Mouse (Mus musculus): ENCODE measurements around the gene Gcm1.

GRCm38 (mm10) chr9:78027099-78027498 lies 24.6 kb upstream of the Gcm1 start:
- TF ChIP-seq CTCF (IDR thresholded peaks at IDR 0.05; ENCODE audit: low read depth, low read length) (no peak), POLR2A (IDR thresholded peaks at IDR 0.05; ENCODE audit: insufficient read depth, low read length) (no peak), EP300 (IDR thresholded peaks at IDR 0.05; ENCODE audit: insufficient read depth, low read depth, low read length) (no peak)

Data from ES-Bruce4 (cell line).